Mouse (Mus musculus): ENCODE measurements around the gene Mturn.

Gene Mturn

GRCm38 (mm10) chr6:54680891-54681745, at the start of gene Mturn:
Gene Mturn (plus strand): TSS chr6:54681624.
- peak; percentile 82 for DNase-seq (ENCODE audit: low read depth, low spot score)

- no peak for DNase-seq (ENCODE audit: low read depth, low spot score)
These were observed 41.5 kb upstream of the Mturn start for GRCm38 (mm10) chr6:54639877-54640276.

- DNase-seq (ENCODE audit: low read depth, low spot score) = peak; percentile 48
These were observed 39.5 kb upstream of the Mturn start for GRCm38 (mm10) chr6:54641953-54642352.

GRCm38 (mm10) chr6:54643181-54643580, 38.2 kb upstream of the Mturn start:
- DNase-seq (ENCODE audit: low read depth, low spot score) = no peak

- no peak for DNase-seq (ENCODE audit: low read depth, low spot score)
These were observed 25.8 kb upstream of the Mturn start for GRCm38 (mm10) chr6:54655471-54656095.

- DNase-seq (ENCODE audit: low read depth, low spot score) = no peak
These were observed 23.6 kb upstream of the Mturn start for GRCm38 (mm10) chr6:54657861-54658260.

- no peak for DNase-seq (ENCODE audit: low read depth, low spot score)
These were observed 11.6 kb upstream of the Mturn start for GRCm38 (mm10) chr6:54669868-54670267.

GRCm38 (mm10) chr6:54672901-54673300, 8.5 kb upstream of the Mturn start:
- DNase-seq (ENCODE audit: low read depth, low spot score) = no peak

- no peak for DNase-seq (ENCODE audit: low read depth, low spot score)
These were observed 1.7 kb upstream of the Mturn start for GRCm38 (mm10) chr6:54679686-54680085.

- DNase-seq (ENCODE audit: low read depth, low spot score) = no peak
These were observed 463 bp downstream of the Mturn start for GRCm38 (mm10) chr6:54681746-54682428.

GRCm38 (mm10) chr6:54684085-54684484, 2.7 kb downstream of the Mturn start:
- DNase-seq (ENCODE audit: low read depth, low spot score) = no peak

GRCm38 (mm10) chr6:54685103-54685502, 3.7 kb downstream of the Mturn start:
- no peak for DNase-seq (ENCODE audit: low read depth, low spot score)

- DNase-seq (ENCODE audit: low read depth, low spot score) = no peak
These were observed 4.4 kb downstream of the Mturn start for GRCm38 (mm10) chr6:54685716-54686395.

GRCm38 (mm10) chr6:54686946-54687737, 5.7 kb downstream of the Mturn start:
- no peak for DNase-seq (ENCODE audit: low read depth, low spot score)

- no peak for DNase-seq (ENCODE audit: low read depth, low spot score)
These were observed 7.3 kb downstream of the Mturn start for GRCm38 (mm10) chr6:54688467-54689323.

GRCm38 (mm10) chr6:54689686-54690085, 8.3 kb downstream of the Mturn start:
- no peak for DNase-seq (ENCODE audit: low read depth, low spot score)

- no peak for DNase-seq (ENCODE audit: low read depth, low spot score)
These were observed 9.4 kb downstream of the Mturn start for GRCm38 (mm10) chr6:54690838-54691237.

- DNase-seq (ENCODE audit: low read depth, low spot score) = no peak
These were observed 10.1 kb downstream of the Mturn start for GRCm38 (mm10) chr6:54691368-54692116.

GRCm38 (mm10) chr6:54692201-54692600, 10.8 kb downstream of the Mturn start:
- no peak for DNase-seq (ENCODE audit: low read depth, low spot score)
